8 mouse cellular contexts compared by ENCODE assay signal in the genomic region with DNA sequence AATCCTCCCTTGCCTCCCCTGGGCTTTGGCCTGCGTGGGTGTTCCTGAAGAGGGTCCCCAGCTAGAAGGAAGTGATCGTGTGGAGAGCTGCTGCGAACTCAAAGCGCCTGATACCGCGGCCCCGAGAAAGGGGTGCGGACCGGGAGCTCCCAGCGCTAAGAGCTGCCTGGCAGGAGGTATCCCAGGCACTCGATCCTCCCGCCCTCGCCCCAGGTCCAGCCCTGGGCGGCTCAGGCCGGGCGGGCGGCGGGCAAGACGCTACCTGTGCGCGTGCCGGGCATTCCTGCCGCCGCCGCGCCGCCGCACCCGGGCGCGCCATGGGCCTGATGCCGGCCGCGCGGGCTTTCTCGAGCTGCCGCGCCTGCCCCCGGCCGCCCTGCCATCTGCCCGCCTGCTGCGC.
DNase-seq lines count a peak whose midpoint lies in the region; ATAC-seq and TF ChIP-seq lines count a peak whose summit lies in the region.

No protein-coding gene starts in this region.

- peaks cover 19% of the 10 kb centered on the region for H3K27me3 ChIP-seq in intestine, postnatal 0 days (replicated peaks; ENCODE audit: control insufficient read depth, insufficient read depth, low read length)

- no peaks in the 10 kb centered on the region for H3K9me3 ChIP-seq in intestine, postnatal 0 days (ENCODE audit: control insufficient read depth)

- ATAC-seq in intestine, postnatal 0 days = 0 out of 2 replicates have a peak, but pooled peaks have one; percentile 25
- ATAC-seq in CD4-positive, CD25-positive, alpha-beta regulatory T cell, adult 4 months = no peak
- no peak for ATAC-seq in inflammation-experienced regulatory T-cells, adult 6 months

- no peak for TF ChIP-seq CTCF in intestine, postnatal 0 days (IDR thresholded peaks at IDR 0.05; ENCODE audit: low read depth)

- no peaks in the 10 kb centered on the region for H3K4me1 ChIP-seq in intestine, postnatal 0 days (replicated peaks; ENCODE audit: control insufficient read depth, insufficient read depth, low read length)

- H3K4me3 ChIP-seq in intestine, postnatal 0 days (ENCODE audit: low read depth, low read length) = peak overlapping the region; percentile 35

- peak; percentile 17 for DNase-seq in thymus, postnatal 4 days
- no peak for DNase-seq in thymus, postnatal 25 days
- peak; percentile 51 for DNase-seq in lung, postnatal 14 days
- peak; percentile 32 for DNase-seq in yolk sac, embryonic 10.5 days (ENCODE audit: low spot score)
- DNase-seq in gastrocnemius, postnatal 25 days = no peak

- H3K4me2 ChIP-seq in intestine, postnatal 0 days (replicated peaks; ENCODE audit: low read depth) = peak overlapping the region; percentile 60

- under 1% methylated on average over 42 of the region's 42 CpGs for WGBS in intestine, postnatal 0 days

- H3K9ac ChIP-seq in intestine, postnatal 0 days (ENCODE audit: low read depth, low read length) = no peak overlapping the region

- H3K36me3 ChIP-seq in intestine, postnatal 0 days (ENCODE audit: control insufficient read depth, insufficient read depth) = no peaks in the 10 kb centered on the region

- H3K27ac ChIP-seq in intestine, postnatal 0 days (ENCODE audit: low read depth, low read length) = no peak overlapping the region

Comparison
In these comparisons a context has a peak if more than half of its experiments do, and no peak if none do; other contexts are left out.
1. DNase-seq: peak in thymus, postnatal 4 days (single experiment), lung, postnatal 14 days (single experiment) and yolk sac, embryonic 10.5 days (single experiment); none in thymus, postnatal 25 days (single experiment) and gastrocnemius, postnatal 25 days (single experiment).